Mouse (Mus musculus) myocyte (in vitro differentiated cells): ENCODE results near the gene Tsen2.

Source experiments
- MYOD1 ChIP-seq, 3 experiments: IDR thresholded peaks; one replicate each; pipeline ENCODE4 v1.6.1; 2011; ENCODE audit warnings: control low read depth in 2 of 3, low read depth in 2 of 3, mild to moderate bottlenecking in 2 of 3, moderate library complexity in 1 of 3; ENCODE audit not compliant: insufficient read length in 2 of 3, control insufficient read depth in 1 of 3
- POLR2A ChIP-seq: IDR thresholded peaks from one replicate; pipeline ENCODE4 v1.6.1; 2011; ENCODE audit warnings: low read depth, mild to moderate bottlenecking, control low read depth, moderate library complexity; ENCODE audit not compliant: insufficient read length
- POLR2AphosphoS2 ChIP-seq: IDR thresholded peaks from one replicate; pipeline ENCODE4 v1.6.1; 2011; ENCODE audit warnings: low read depth, control low read depth; ENCODE audit not compliant: insufficient read length
- TCF12 ChIP-seq: IDR thresholded peaks from one replicate; pipeline ENCODE4 v1.6.1; 2011; ENCODE audit warnings: mild to moderate bottlenecking, control low read depth; ENCODE audit not compliant: poor library complexity, insufficient read depth, severe bottlenecking

GRCm38 (mm10) chr6:115524449-115524990 lies 19.9 kb upstream of the Tsen2 start:
- TF ChIP-seq MYOD1 (IDR thresholded peaks at IDR 0.05; ENCODE audit: control insufficient read depth in 1 of 3, insufficient read length in 2 of 3, low read depth in 2 of 3) (no peak), POLR2AphosphoS2 (no peak), POLR2A (no peak), TCF12 (no peak)
